Mouse (Mus musculus): ENCODE data around the gene Olfr802. TPM values are rescaled to one million over a fixed set of nuclear protein-coding genes. Genes with fewer than 3 reads are reported as not detected.

Gene Olfr802
- 0.02 TPM in 1 of 2 replicates, not detected in the other for polyA plus RNA-seq (2015; fragmentation: Nextera tagmentation; extraction: Ambion mirVana)

DNA sequence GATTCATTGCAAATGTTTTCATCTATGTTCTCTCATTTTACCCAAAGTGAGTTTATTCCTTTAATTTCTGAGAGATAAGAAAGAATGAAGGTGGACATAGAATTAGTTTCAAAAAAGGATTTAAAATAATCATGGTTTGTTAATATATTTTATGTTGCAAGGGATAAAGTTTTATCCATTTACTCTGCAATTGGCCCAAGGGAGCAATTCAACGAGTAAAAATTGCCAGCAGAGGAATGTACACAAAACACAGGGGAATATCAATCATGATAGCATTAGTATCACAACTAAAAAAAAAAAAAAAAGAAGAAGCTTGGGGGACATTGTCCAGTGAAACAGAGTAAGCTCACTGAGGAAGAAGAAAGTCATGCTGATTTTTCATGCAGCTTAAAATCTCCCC lies at the start of gene Olfr802:
TSS of gene Olfr802 (minus strand) at position 101 of the 400 bp plus-strand sequence.
- no peak within 1 kb of the TSS for H3K4me3 ChIP-seq (ENCODE audit: low read length)
- H3K27me3 ChIP-seq (replicated peaks; ENCODE audit: control insufficient read depth, insufficient read depth, low read length): no peaks in the 10 kb centered on the region

DNA sequence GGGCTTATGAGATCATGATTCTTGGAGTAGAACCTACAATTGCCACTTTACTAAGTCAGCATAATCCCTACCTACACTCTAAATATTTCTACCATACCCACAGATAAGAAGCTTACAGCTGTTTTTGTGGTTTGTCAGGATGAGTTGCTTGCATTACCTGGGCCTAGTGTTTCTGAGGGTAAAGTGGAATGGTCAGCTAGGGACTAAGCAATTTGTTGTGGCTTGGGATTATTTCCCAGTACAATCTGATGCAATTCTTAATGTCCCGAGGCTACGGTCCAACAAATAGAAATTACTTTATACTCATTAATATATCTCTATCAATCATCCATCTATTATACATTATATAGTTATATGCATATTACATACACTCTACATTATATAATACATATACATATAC lies 41.3 kb upstream of the Olfr802 start, which contains the start of gene Olfr805:
TSS of gene Olfr805 (minus strand) at position 101 of the 400 bp plus-strand sequence.
- no peaks in the 10 kb centered on the region for H3K4me1 ChIP-seq (ENCODE audit: control insufficient read depth, insufficient read depth, low read depth, low read length)
- no peak for ATAC-seq
- no peak within 1 kb of the TSS for H3K4me3 ChIP-seq (ENCODE audit: low read length)
- no peaks in the 10 kb centered on the region for H3K9me3 ChIP-seq (ENCODE audit: control insufficient read depth, low read length)
- no peaks in the 10 kb centered on the region for H3K27me3 ChIP-seq (replicated peaks; ENCODE audit: control insufficient read depth, insufficient read depth, low read length)
- 96% methylated on average over 2 of the region's 2 CpGs for WGBS
- no peak within 1 kb of the TSS for H3K9ac ChIP-seq (ENCODE audit: low read depth, low read length)
- H3K36me3 ChIP-seq (ENCODE audit: control insufficient read depth, insufficient read depth, low read length): no peaks in the 10 kb centered on the region
- no peak within 1 kb of the TSS for H3K4me2 ChIP-seq (ENCODE audit: low read length)
- H3K27ac ChIP-seq (ENCODE audit: low read depth, low read length): no peak within 1 kb of the TSS

More for the DNA sequence above, at the start of gene Olfr802:
- Histone ChIP-seq H3K36me3 (ENCODE audit: control insufficient read depth, insufficient read depth, low read length) (no peaks in the 10 kb centered on the region), H3K9ac (ENCODE audit: low read depth, low read length) (no peak within 1 kb of the TSS), H3K4me1 (ENCODE audit: control insufficient read depth, insufficient read depth, low read depth, low read length) (no peaks in the 10 kb centered on the region), H3K9me3 (ENCODE audit: control insufficient read depth, low read length) (no peaks in the 10 kb centered on the region), H3K27ac (ENCODE audit: low read depth, low read length) (no peak within 1 kb of the TSS), H3K4me2 (ENCODE audit: low read length) (no peak within 1 kb of the TSS)
- WGBS: 60% methylated on average over 1 of the region's 1 CpGs
- ATAC-seq: no peak

DNA sequence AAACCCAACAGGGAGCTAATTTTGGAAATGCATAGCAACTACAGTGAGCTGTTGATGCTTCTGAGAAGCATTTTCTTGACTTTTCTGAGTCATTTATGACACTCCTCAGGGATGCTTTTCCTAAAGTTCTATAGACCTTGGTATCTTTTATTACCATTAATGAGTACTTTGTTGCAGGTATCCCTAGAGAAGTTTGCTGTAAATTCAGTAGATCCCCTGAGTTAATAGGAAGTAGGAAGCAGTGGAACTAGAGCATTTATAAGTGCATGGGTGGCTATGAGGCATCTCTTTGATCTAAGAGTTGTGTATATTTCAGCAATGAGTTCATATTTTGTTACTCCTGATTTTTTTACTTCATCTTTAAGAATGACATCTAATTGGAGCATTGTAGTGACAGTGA lies 14.9 kb upstream of the Olfr802 start, which contains the start of gene Olfr804:
TSS of gene Olfr804 (plus strand) at position 301 of the 400 bp plus-strand sequence.
- Histone ChIP-seq H3K4me1 (ENCODE audit: control insufficient read depth, insufficient read depth, low read depth, low read length) (no peaks in the 10 kb centered on the region), H3K27ac (ENCODE audit: low read depth, low read length) (no peak within 1 kb of the TSS), H3K9me3 (ENCODE audit: control insufficient read depth, low read length) (no peaks in the 10 kb centered on the region), H3K4me2 (ENCODE audit: low read length) (no peak within 1 kb of the TSS), H3K4me3 (ENCODE audit: low read length) (no peak within 1 kb of the TSS), H3K27me3 (replicated peaks; ENCODE audit: control insufficient read depth, insufficient read depth, low read length) (no peaks in the 10 kb centered on the region), H3K9ac (ENCODE audit: low read depth, low read length) (no peak within 1 kb of the TSS), H3K36me3 (ENCODE audit: control insufficient read depth, insufficient read depth, low read length) (no peaks in the 10 kb centered on the region)
- ATAC-seq: no peak

DNA sequence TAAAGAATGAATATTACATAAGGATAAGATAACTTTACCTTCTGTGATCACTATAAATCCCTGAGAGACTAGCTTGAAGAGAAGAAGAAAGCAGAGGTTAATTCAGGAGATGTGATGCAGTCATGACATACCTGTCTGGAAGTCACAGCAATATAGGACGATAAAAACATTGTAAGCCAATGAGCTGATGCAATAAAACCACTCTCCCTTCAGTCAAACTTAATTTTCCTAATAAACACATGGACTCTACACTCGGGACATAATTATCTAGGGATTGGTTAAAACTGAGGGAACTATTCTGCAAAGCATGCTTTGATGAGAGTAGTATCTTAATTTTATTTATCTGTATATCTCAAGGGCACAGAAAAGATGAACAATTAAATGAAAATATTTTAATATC lies 6.2 kb upstream of the Olfr802 start, which contains the start of gene Olfr803:
TSS of gene Olfr803 (minus strand) at position 101 of the 400 bp plus-strand sequence.
- WGBS: 92% methylated on average over 2 of the region's 2 CpGs
- Histone ChIP-seq H3K36me3 (ENCODE audit: control insufficient read depth, insufficient read depth, low read length) (no peaks in the 10 kb centered on the region), H3K9me3 (ENCODE audit: control insufficient read depth, low read length) (no peaks in the 10 kb centered on the region), H3K4me3 (ENCODE audit: low read length) (no peak within 1 kb of the TSS), H3K9ac (ENCODE audit: low read depth, low read length) (no peak within 1 kb of the TSS), H3K4me2 (ENCODE audit: low read length) (no peak within 1 kb of the TSS), H3K27me3 (replicated peaks; ENCODE audit: control insufficient read depth, insufficient read depth, low read length) (no peaks in the 10 kb centered on the region), H3K27ac (ENCODE audit: low read depth, low read length) (no peak within 1 kb of the TSS), H3K4me1 (ENCODE audit: control insufficient read depth, insufficient read depth, low read depth, low read length) (no peaks in the 10 kb centered on the region)
- no peak for ATAC-seq

DNA sequence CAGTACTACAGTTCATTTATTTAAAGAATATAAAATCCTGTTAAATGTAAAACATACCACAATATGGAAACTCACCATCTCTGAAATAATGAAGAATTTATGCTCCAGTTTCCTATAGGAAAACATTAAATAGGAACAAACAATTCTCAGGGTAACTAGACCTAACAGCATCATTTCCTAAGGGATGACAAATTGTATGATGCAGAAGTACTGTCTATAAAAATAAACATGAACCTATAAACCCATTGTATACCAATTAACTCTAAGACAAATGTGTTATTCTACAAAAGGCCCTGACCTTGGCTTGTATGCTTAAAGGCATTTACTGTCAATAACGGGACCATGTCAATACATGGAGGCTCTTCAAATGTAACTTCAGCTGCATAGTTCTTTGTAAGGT lies 14.2 kb downstream of the Olfr802 start, which contains the start of gene Olfr801:
TSS of gene Olfr801 (minus strand) at position 101 of the 400 bp plus-strand sequence.
- no peak for ATAC-seq
- no peak within 1 kb of the TSS for H3K27ac ChIP-seq (ENCODE audit: low read depth, low read length)
- H3K4me3 ChIP-seq (ENCODE audit: low read length): no peak within 1 kb of the TSS
- no peaks in the 10 kb centered on the region for H3K4me1 ChIP-seq (ENCODE audit: control insufficient read depth, insufficient read depth, low read depth, low read length)
- no peaks in the 10 kb centered on the region for H3K36me3 ChIP-seq (ENCODE audit: control insufficient read depth, insufficient read depth, low read length)
- no peaks in the 10 kb centered on the region for H3K27me3 ChIP-seq (replicated peaks; ENCODE audit: control insufficient read depth, insufficient read depth, low read length)
- H3K9ac ChIP-seq (ENCODE audit: low read depth, low read length): no peak within 1 kb of the TSS
- H3K4me2 ChIP-seq (ENCODE audit: low read length): no peak within 1 kb of the TSS
- H3K9me3 ChIP-seq (ENCODE audit: control insufficient read depth, low read length): no peaks in the 10 kb centered on the region
- 80% methylated on average over 1 of the region's 1 CpGs for WGBS

DNA sequence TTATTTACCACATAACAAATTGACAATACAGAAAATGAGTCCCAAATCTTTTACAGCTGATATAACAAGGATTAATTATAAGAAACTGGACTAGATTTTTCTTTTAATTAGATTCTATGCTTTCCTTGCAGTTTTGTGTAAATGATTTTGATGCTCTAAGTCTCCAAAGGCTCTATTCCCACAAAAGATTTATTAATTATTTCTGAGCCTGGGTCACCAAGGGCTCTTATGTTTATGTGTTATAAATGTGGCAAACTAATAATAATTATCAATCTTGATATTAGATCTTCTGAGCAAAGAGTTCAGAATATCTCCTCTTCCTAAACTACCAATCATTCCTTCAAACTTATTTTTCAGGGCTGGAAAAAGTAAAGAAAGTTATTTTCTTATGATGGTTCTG lies 30.6 kb downstream of the Olfr802 start, which contains the start of gene Olfr800:
TSS of gene Olfr800 (plus strand) at position 301 of the 400 bp plus-strand sequence.
- Histone ChIP-seq H3K27ac (ENCODE audit: low read depth, low read length) (no peak within 1 kb of the TSS), H3K9ac (ENCODE audit: low read depth, low read length) (no peak within 1 kb of the TSS), H3K4me1 (ENCODE audit: control insufficient read depth, insufficient read depth, low read depth, low read length) (no peaks in the 10 kb centered on the region), H3K4me2 (ENCODE audit: low read length) (no peak within 1 kb of the TSS), H3K27me3 (replicated peaks; ENCODE audit: control insufficient read depth, insufficient read depth, low read length) (no peaks in the 10 kb centered on the region), H3K9me3 (ENCODE audit: control insufficient read depth, low read length) (no peaks in the 10 kb centered on the region), H3K36me3 (ENCODE audit: control insufficient read depth, insufficient read depth, low read length) (no peaks in the 10 kb centered on the region), H3K4me3 (ENCODE audit: low read length) (no peak within 1 kb of the TSS)
- ATAC-seq: no peak

DNA sequence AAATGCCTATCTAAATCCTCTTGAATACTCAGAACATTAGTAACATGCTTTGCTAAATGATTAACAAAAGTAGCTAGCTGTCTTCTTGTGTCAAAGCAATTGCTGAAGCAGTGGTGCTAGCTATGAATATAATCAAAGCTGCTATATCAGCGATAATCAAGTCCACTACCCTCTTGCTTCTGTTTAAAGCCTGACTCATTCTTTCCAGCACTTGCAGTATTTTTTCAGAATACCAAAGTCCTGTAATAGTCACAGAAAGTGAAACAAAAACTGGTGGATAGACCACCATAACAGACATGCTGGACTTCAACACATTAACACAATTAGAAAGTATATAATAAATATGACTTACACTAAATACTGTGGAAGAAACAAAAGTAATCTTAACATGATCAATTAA lies 36.2 kb downstream of the Olfr802 start:
- WGBS: 94% methylated on average over 1 of the region's 1 CpGs
- no peak for ATAC-seq
- no peak overlapping the region for H3K4me2 ChIP-seq (ENCODE audit: low read length)

DNA sequence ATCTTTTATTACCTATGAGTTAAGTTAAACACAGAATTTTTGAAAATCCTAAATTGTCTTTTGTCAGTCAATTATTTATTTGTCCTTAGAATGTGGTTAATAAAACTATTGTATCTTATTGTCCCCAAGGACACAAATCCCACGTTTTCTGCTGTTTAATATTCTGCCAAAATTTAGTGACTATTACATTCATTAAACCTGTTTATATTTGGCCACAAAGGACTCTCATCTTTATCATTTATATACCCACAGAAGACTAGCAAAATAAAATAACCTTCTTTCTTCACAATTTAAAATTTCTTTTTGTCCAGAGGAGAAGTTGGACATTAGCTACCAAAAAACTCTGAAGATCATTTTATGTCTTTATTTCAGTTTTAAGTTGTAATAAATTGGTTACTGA lies 50.8 kb downstream of the Olfr802 start, which contains the start of gene Olfr799:
TSS of gene Olfr799 (plus strand) at position 301 of the 400 bp plus-strand sequence.
- 30% methylated on average over 1 of the region's 1 CpGs for WGBS
- no peak for ATAC-seq
- Histone ChIP-seq H3K27ac (ENCODE audit: low read depth, low read length) (no peak within 1 kb of the TSS), H3K9ac (ENCODE audit: low read depth, low read length) (no peak within 1 kb of the TSS), H3K36me3 (ENCODE audit: control insufficient read depth, insufficient read depth, low read length) (no peaks in the 10 kb centered on the region), H3K27me3 (replicated peaks; ENCODE audit: control insufficient read depth, insufficient read depth, low read length) (no peaks in the 10 kb centered on the region), H3K4me2 (ENCODE audit: low read length) (no peak within 1 kb of the TSS), H3K4me3 (ENCODE audit: low read length) (no peak within 1 kb of the TSS), H3K9me3 (ENCODE audit: control insufficient read depth, low read length) (no peaks in the 10 kb centered on the region), H3K4me1 (ENCODE audit: control insufficient read depth, insufficient read depth, low read depth, low read length) (no peaks in the 10 kb centered on the region)

More for the DNA sequence above, 36.2 kb downstream of the Olfr802 start:
- Histone ChIP-seq H3K4me1 (ENCODE audit: control insufficient read depth, insufficient read depth, low read depth, low read length) (no peaks in the 10 kb centered on the region), H3K27me3 (replicated peaks; ENCODE audit: control insufficient read depth, insufficient read depth, low read length) (no peaks in the 10 kb centered on the region), H3K36me3 (ENCODE audit: control insufficient read depth, insufficient read depth, low read length) (no peaks in the 10 kb centered on the region), H3K27ac (ENCODE audit: low read depth, low read length) (no peak overlapping the region), H3K4me3 (ENCODE audit: low read length) (no peak overlapping the region), H3K9me3 (ENCODE audit: control insufficient read depth, low read length) (no peaks in the 10 kb centered on the region), H3K9ac (ENCODE audit: low read depth, low read length) (no peak overlapping the region)

DNA sequence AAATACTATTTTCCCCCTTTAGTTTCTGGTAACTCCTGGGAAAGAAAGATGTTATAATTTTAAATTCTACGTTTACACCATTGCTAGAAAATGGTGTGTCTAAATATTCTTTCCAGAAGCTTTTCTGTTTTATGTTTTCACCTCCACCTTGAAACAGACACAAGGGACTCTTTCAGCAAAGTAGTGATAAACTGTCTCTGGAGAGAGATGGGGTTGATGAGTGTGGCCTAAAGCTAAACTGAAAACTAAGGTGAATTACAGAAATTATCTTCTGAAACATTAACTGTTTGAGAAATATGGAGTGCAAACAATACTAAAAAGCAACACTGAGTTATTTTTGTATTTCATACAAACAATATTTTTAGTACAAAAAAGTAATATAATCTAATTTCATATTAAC lies 60.1 kb downstream of the Olfr802 start, which contains the start of gene Olfr798:
TSS of gene Olfr798 (minus strand) at position 101 of the 400 bp plus-strand sequence.
- 83% methylated on average over 1 of the region's 1 CpGs for WGBS
- no peak within 1 kb of the TSS for H3K4me3 ChIP-seq (ENCODE audit: low read length)
- no peak within 1 kb of the TSS for H3K4me2 ChIP-seq (ENCODE audit: low read length)
- no peaks in the 10 kb centered on the region for H3K36me3 ChIP-seq (ENCODE audit: control insufficient read depth, insufficient read depth, low read length)
- H3K9me3 ChIP-seq (ENCODE audit: control insufficient read depth, low read length): no peaks in the 10 kb centered on the region
- no peaks in the 10 kb centered on the region for H3K27me3 ChIP-seq (replicated peaks; ENCODE audit: control insufficient read depth, insufficient read depth, low read length)
- no peak for ATAC-seq
- no peak within 1 kb of the TSS for H3K27ac ChIP-seq (ENCODE audit: low read depth, low read length)
- H3K4me1 ChIP-seq (ENCODE audit: control insufficient read depth, insufficient read depth, low read depth, low read length): no peaks in the 10 kb centered on the region
- no peak within 1 kb of the TSS for H3K9ac ChIP-seq (ENCODE audit: low read depth, low read length)
